Mouse (Mus musculus) CH12.LX (cell line): ENCODE data around the gene Depp1. TPM values are rescaled to one million over a fixed set of nuclear protein-coding genes. Genes with fewer than 3 reads are reported as not detected.

Experiments used
- DNase-seq: peaks from one replicate; pipeline ENCODE4 v3.0.0-alpha.2; 2013; ENCODE audit errors: extremely low read depth
- H3K27ac ChIP-seq: 2 replicates; pipeline ENCODE4 v1.5.1; 2012; ENCODE audit warnings: low read depth, mild to moderate bottlenecking, control low read depth, moderate library complexity; ENCODE audit not compliant: insufficient read depth
- H3K27me3 ChIP-seq: replicated peaks from 2 replicates; pipeline ENCODE3; 2012; ENCODE audit warnings: inconsistent platforms
- H3K36me3 ChIP-seq, 2 experiments: replicated peaks in 1 of 2; 2 replicates each; pipeline versions ENCODE3 to v1.6.1; 2012; ENCODE audit warnings: inconsistent platforms in 1 of 2, low read length in 1 of 2, mild to moderate bottlenecking in 1 of 2, mixed read lengths in 1 of 2, moderate library complexity in 1 of 2; ENCODE audit not compliant: control insufficient read depth in 1 of 2, insufficient read depth in 1 of 2
- H3K4me1 ChIP-seq, 2 experiments: 2 replicates each; pipeline ENCODE4 v1.6.1; 2012; ENCODE audit warnings: inconsistent platforms in 1 of 2, moderate library complexity in 1 of 2; ENCODE audit not compliant: insufficient read depth in 2 of 2, control insufficient read depth in 1 of 2
- H3K4me2 ChIP-seq: 2 replicates; pipeline ENCODE4 v1.6.1; 2012; ENCODE audit warnings: low read depth, mild to moderate bottlenecking, control low read depth; ENCODE audit not compliant: poor library complexity, insufficient read depth, severe bottlenecking
- H3K4me3 ChIP-seq, 3 experiments: fragments of 150-350 bp in 1 of 3; sonication (generic) in 1 of 3; replicated peaks in 1 of 3; 2 replicates each; pipeline versions ENCODE3 to v1.5.1; 2011 to 2012; ENCODE audit warnings: low read depth in 2 of 3, low read length in 2 of 3, mild to moderate bottlenecking in 2 of 3, moderate library complexity in 2 of 3, control low read depth in 1 of 3, improper control_type of control experiment in 1 of 3, inconsistent platforms in 1 of 3, mixed read lengths in 1 of 3; ENCODE audit not compliant: poor library complexity in 1 of 3
- H3K79me2 ChIP-seq: replicated peaks from 2 replicates; pipeline ENCODE4 v1.6.1; 2012; ENCODE audit warnings: mild to moderate bottlenecking, moderate library complexity; ENCODE audit not compliant: control insufficient read depth, poor library complexity, insufficient read depth, severe bottlenecking; ENCODE audit errors: extremely low read depth
- H3K9ac ChIP-seq: 2 replicates; pipeline ENCODE4 v1.6.1; 2012; ENCODE audit warnings: low read depth, mild to moderate bottlenecking, control low read depth, moderate library complexity; ENCODE audit not compliant: insufficient read depth
- H3K9me3 ChIP-seq: replicated peaks from 2 replicates; pipeline ENCODE3; 2012; ENCODE audit warnings: low read length, inconsistent platforms, mixed read lengths
- CHD1 ChIP-seq: IDR thresholded peaks from 2 replicates; pipeline ENCODE4 v1.6.1; 2012; ENCODE audit warnings: low read depth, low read length, improper control_type of control experiment, inconsistent platforms
- CHD2 ChIP-seq: IDR thresholded peaks from 2 replicates; pipeline ENCODE4 v1.6.1; 2011; ENCODE audit warnings: low read length, improper control_type of control experiment
- ELF1 ChIP-seq: IDR thresholded peaks from 2 replicates; pipeline ENCODE4 v1.6.1; 2014; ENCODE audit warnings: low read depth, mild to moderate bottlenecking, inconsistent platforms, low read length, improper control_type of control experiment
- GABPA ChIP-seq: IDR thresholded peaks from 2 replicates; pipeline ENCODE4 v1.6.1; 2012; ENCODE audit warnings: low read depth, low read length, improper control_type of control experiment, inconsistent platforms; ENCODE audit not compliant: insufficient replicate concordance
- HCFC1 ChIP-seq: IDR thresholded peaks from 2 replicates; pipeline ENCODE4 v1.6.1; 2012; ENCODE audit warnings: low read depth, mild to moderate bottlenecking, inconsistent platforms, low read length, improper control_type of control experiment
- IRF4 ChIP-seq: IDR thresholded peaks from 2 replicates; pipeline ENCODE4 v1.6.1; 2014; ENCODE audit warnings: low read depth, mild to moderate bottlenecking, inconsistent platforms, low read length, improper control_type of control experiment
- JUN ChIP-seq: IDR thresholded peaks from 2 replicates; pipeline ENCODE4 v1.6.1; 2011; ENCODE audit warnings: low read depth, mild to moderate bottlenecking, low read length, improper control_type of control experiment, moderate library complexity; ENCODE audit not compliant: insufficient read depth
- JUND ChIP-seq: conservative IDR thresholded peaks from 2 replicates; pipeline ENCODE4 v1.6.1; 2011; ENCODE audit warnings: low read depth, low read length, improper control_type of control experiment
- MAFK ChIP-seq: IDR thresholded peaks from 2 replicates; pipeline ENCODE4 v1.6.1; 2011; ENCODE audit warnings: low read length, improper control_type of control experiment; ENCODE audit not compliant: insufficient replicate concordance
- MAZ ChIP-seq: IDR thresholded peaks from 2 replicates; pipeline ENCODE4 v1.6.1; 2012; ENCODE audit warnings: low read depth, mild to moderate bottlenecking, inconsistent platforms, low read length, improper control_type of control experiment, moderate library complexity
- MEF2A ChIP-seq: IDR thresholded peaks from 2 replicates; pipeline ENCODE4 v1.6.1; 2014; ENCODE audit warnings: low read depth, mild to moderate bottlenecking, inconsistent platforms, low read length, improper control_type of control experiment, borderline replicate concordance
- MXI1 ChIP-seq: IDR thresholded peaks from 2 replicates; pipeline ENCODE4 v1.6.1; 2011; ENCODE audit warnings: mild to moderate bottlenecking, low read depth, low read length, improper control_type of control experiment
- NELFE ChIP-seq: IDR thresholded peaks from 2 replicates; pipeline ENCODE4 v1.6.1; 2011; ENCODE audit warnings: low read depth, low read length, improper control_type of control experiment
- POLR2A ChIP-seq: IDR thresholded peaks from 2 replicates; pipeline ENCODE4 v1.6.1; 2011; ENCODE audit warnings: low read depth, mild to moderate bottlenecking, improper control_type of control experiment, low read length
- POLR2AphosphoS2 ChIP-seq: IDR thresholded peaks from 2 replicates; pipeline ENCODE4 v1.6.1; 2011; ENCODE audit warnings: low read depth, low read length, improper control_type of control experiment
- RCOR1 ChIP-seq: conservative IDR thresholded peaks from 2 replicates; pipeline ENCODE4 v1.6.1; 2012; ENCODE audit warnings: low read depth, mild to moderate bottlenecking, inconsistent platforms, low read length, improper control_type of control experiment
- SIN3A ChIP-seq: IDR thresholded peaks from 2 replicates; pipeline ENCODE4 v1.6.1; 2012; ENCODE audit warnings: low read length, improper control_type of control experiment, inconsistent platforms
- SMC3 ChIP-seq: IDR thresholded peaks from 2 replicates; pipeline ENCODE4 v1.6.1; 2011; ENCODE audit warnings: low read depth, low read length, improper control_type of control experiment
- TBP ChIP-seq: conservative IDR thresholded peaks from 2 replicates; pipeline ENCODE4 v1.6.1; 2011; ENCODE audit warnings: low read depth, low read length, improper control_type of control experiment
- USF1 ChIP-seq: IDR thresholded peaks from 2 replicates; pipeline ENCODE4 v1.6.1; 2014; ENCODE audit warnings: low read depth, mild to moderate bottlenecking, inconsistent platforms, low read length, improper control_type of control experiment
- USF2 ChIP-seq: conservative IDR thresholded peaks from 2 replicates; pipeline ENCODE4 v1.6.1; 2011; ENCODE audit warnings: low read depth, low read length, improper control_type of control experiment
- ZKSCAN1 ChIP-seq: IDR thresholded peaks from 2 replicates; pipeline ENCODE4 v1.6.1; 2012; ENCODE audit warnings: low read depth, inconsistent platforms, low read length, improper control_type of control experiment, borderline replicate concordance
- ZMIZ1 ChIP-seq: IDR thresholded peaks from 2 replicates; pipeline ENCODE4 v1.6.1; 2012; ENCODE audit warnings: low read depth, mild to moderate bottlenecking, inconsistent platforms, low read length, improper control_type of control experiment
- ZNF384 ChIP-seq: IDR thresholded peaks from 2 replicates; pipeline ENCODE4 v1.6.1; 2012; ENCODE audit warnings: low read depth, low read length, improper control_type of control experiment, inconsistent platforms
- dilution Hi-C: fragments of 300-500 bp; cut with MboI; formaldehyde crosslinking; loops from 2 replicates; pipeline ENCODE4 v1.14.3; 2020; ENCODE audit warnings: low sequenced_read_pairs; ENCODE audit not compliant: extremely low pct_unique_long_range_greater_than_20kb, extremely low pct_ligation_motif_present
- in situ Hi-C: fragments of 300-500 bp; cut with MboI; formaldehyde crosslinking; loops from 3 replicates; pipeline ENCODE4 v1.14.3; 2019; ENCODE audit warnings: low sequenced_read_pairs, low pct_ligation_motif_present, low pct_unique_long_range_greater_than_20kb, mixed read lengths
- polyA plus RNA-seq: library from polyadenylated mRNA; unstranded; fragments of >175 nt; gene quantifications from 2 replicates; pipeline ENCODE4 v1.2.1, GENCODE M21; 2012; ENCODE audit warnings: low read depth; ENCODE audit not compliant: insufficient read length
- total RNA-seq, 2 experiments: library from RNA; depleted of rRNA; stranded (reverse); fragments of 300-350 nt in 1 of 2; fragments of >200 nt in 1 of 2; gene quantifications; 2 replicates each; pipeline ENCODE4 v1.2.3; 2012 to 2014

The Depp1 gene
- total and polyA plus RNA-seq, 3 experiments = 0.13 to 0.47 TPM; not detected in 1

DNA sequence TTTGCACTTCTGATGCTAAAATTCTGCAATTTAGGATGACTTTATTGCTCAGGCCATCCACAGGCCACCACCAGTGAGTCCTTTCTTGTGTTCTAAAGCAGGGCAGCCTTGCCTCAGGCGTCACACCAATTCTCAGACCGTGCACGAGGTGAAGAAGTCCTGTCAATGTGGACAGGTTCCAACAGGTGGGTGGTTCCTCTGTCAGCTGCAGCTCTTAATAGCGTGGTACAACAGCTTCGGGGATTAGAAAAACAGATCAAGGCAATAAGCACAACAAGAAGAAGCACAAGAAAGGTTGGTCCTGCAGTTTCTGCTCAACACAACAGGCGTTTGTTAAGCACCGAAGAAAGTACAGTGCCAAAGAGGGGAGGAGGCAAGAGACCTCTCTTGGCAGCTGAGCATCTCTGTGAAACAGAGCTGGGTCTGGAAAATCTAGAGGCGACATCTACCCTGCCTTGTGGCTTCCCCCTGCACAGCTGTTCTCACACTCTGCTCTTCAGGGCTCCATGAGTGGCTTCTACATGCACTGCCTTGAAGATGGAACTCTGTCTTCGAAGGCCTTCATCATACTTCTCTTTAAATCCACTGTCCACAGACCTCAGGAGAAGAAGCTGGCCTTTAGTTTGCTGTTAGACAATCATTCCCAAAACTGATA is 13.7 kb upstream of the Depp1 start:
- no peak overlapping the region for H3K9ac ChIP-seq
- DNase-seq = no peak
- TF ChIP-seq JUN (no peak), SMC3 (no peak), TBP (no peak), ZKSCAN1 (no peak), POLR2A (no peak), MAZ (no peak), ZNF384 (no peak), USF2 (no peak), ZMIZ1 (no peak), CHD1 (no peak), USF1 (no peak), SIN3A (no peak), RCOR1 (no peak)
- H3K4me1 ChIP-seq = peaks cover 0 to 4% of the 10 kb centered on the region in 2 experiments; a peak in 1 of 4 replicates
- no peaks in the 10 kb centered on the region for H3K9me3 ChIP-seq
- H3K27ac ChIP-seq = no peak overlapping the region
- dilution Hi-C loops = no loop called here
- in situ Hi-C loops = no loop called here
- H3K4me3 ChIP-seq = no peak overlapping the region
- H3K36me3 ChIP-seq = peaks cover 76 to 92% of the 10 kb centered on the region in 2 experiments
- no peaks in the 10 kb centered on the region for H3K27me3 ChIP-seq
- H3K79me2 ChIP-seq = no peaks in the 10 kb centered on the region
- H3K4me2 ChIP-seq = no peak overlapping the region

DNA sequence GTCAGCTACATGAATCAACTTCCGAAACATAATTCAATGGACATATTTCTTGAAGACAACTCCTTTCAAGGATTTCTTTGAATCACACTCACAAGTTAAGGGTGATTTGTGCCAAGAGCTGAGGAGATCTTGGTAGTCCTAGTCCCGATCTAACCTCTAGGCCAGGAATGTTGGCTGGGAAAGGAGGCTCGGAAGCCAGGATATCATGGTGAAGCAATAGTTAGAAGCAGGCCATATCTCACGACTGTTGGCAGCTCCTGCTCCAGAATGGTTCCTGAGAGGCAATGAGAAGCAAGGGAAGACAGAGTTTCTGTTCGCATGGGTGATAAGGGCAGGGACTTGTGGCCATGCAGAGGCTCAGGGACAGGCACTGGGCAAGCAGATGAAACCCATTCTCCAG is 12.9 kb upstream of the Depp1 start:
- H3K27me3 ChIP-seq = no peaks in the 10 kb centered on the region

More for the DNA sequence above, 12.9 kb upstream of the Depp1 start:
- no peak for DNase-seq
- no peaks in the 10 kb centered on the region for H3K4me1 ChIP-seq
- H3K36me3 ChIP-seq = peaks cover 81 to 100% of the 10 kb centered on the region in 2 experiments
- H3K9me3 ChIP-seq = no peaks in the 10 kb centered on the region
- dilution Hi-C loops = no loop called here
- no peak overlapping the region for H3K9ac ChIP-seq
- no peak overlapping the region for H3K4me3 ChIP-seq
- TF ChIP-seq POLR2A = no peak
- no peak for TF ChIP-seq ELF1
- TF ChIP-seq SIN3A = no peak
- TF ChIP-seq HCFC1 = no peak
- no peak for TF ChIP-seq MXI1
- no peak for TF ChIP-seq JUND
- TF ChIP-seq GABPA = no peak
- TF ChIP-seq MAFK = no peak
- TF ChIP-seq POLR2AphosphoS2 = no peak
- no peak for TF ChIP-seq CHD2
- no peak for TF ChIP-seq IRF4
- no peak for TF ChIP-seq NELFE
- TF ChIP-seq MEF2A = no peak
- TF ChIP-seq, all 38 proteins: peak for 0
- in situ Hi-C loops = no loop called here
- Histone ChIP-seq H3K27ac (no peak overlapping the region), H3K79me2 (no peaks in the 10 kb centered on the region), H3K4me2 (no peak overlapping the region)
